Mouse (Mus musculus) embryo, embryonic 11.5 days (tissue): ENCODE data around the gene Kif1a.

ENCODE experiments used
- DNase-seq: peaks from one replicate; pipeline ENCODE4 v3.0.0-alpha.2; 2012; ENCODE audit warnings: low read depth, low spot score

The Kif1a gene

DNA sequence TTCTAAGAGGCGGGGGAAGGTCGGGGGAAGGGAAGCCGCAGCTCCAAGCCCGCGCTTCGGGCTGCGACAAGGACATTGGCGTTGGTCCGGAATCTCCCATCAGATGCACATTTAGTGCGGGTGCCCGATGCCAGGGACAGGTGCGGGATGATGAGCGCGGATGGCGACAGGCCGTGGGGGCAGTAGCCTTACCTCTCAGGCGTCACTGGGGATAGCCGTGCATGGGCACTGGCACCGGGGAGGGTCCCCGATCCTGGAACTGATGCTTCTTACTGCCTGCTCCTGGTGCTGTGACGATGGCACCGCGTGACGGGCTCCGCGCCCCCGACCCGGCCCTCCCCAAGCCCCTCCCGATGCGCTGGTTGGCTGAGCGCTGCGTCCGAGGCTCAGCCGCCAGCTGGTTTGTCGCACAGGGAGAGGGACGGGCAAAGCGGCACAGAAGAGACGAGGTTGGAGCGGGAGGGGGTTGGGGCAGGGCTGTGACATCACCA lies at the start of gene Kif1a:
Gene Kif1a (minus strand): TSS at position 381 of the 491 bp plus-strand sequence.
- DNase-seq = peak; percentile 47

DNA sequence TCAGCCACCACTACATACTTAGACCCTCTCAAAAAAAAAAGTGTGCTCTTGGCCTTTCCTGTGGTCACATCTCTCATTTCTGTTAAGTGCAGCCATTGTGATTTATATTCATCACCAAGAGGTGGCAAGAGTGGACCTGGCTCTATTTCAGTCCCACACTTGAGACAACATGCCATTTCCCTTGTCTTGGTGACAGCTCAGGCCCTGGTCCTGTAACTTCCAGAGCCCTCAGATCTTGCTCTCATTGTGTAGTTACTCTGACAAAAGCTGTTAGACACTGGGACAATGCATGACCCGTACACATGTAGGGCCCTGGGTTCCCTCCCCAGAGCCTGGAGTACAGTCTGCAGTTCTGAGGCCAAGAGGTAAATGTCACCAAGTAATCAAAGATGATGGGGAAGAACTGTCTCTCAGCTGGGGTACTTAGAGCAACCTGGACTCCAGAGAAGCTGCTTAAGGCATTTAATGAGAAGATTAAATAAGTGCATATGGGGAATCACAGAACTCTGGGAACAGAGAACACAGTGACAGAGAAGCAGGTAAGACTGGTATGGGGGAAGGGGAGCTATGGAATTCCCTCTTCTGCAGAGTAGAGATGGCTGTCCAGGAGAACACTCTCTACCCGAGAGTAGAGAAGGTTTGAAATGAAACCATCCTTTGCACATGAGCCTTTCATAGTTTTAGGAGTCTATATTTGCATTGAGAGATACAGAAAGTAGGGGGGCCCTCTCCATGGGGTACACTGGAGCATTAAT lies 49.3 kb upstream of the Kif1a start:
- no peak for DNase-seq

DNA sequence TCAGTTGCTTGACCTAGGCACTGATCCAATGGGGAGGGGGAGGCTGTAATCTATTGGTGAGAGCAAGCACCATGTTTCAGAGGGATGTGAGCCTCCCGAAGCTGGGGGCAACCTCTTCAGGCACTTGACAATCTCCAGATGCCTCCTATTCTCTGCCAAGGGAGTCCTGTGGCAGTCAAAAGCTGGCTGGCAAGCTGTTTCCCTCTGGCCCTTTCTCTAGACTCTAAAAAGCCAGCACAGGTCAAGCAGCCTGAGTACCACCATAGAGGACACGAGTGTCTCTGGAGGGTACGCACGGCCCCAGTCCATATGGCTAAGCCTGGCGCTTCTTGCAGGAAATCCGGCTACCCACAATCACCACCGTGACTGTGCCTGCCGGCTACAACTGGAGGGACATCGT lies 42.4 kb upstream of the Kif1a start:
- DNase-seq = no peak

DNA sequence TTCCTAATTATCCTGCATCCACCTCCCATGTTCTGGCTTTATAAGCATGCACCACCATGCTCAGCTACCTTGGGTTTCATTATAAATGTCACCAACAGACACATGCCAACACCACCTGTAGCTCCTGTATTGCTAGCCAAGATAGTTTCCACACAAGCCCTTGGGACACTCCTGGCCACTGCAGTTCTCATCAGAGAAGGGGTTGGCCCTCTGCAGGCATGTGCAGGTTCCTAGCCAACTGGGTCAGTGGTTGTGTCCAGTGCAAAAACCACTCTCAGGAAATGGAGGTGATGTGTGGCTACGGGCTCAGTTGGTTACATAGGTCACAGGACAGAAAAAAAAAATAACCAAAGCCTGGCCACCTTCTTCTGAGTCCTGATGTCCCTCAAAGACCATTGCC lies 41.1 kb upstream of the Kif1a start:
- no peak for DNase-seq

DNA sequence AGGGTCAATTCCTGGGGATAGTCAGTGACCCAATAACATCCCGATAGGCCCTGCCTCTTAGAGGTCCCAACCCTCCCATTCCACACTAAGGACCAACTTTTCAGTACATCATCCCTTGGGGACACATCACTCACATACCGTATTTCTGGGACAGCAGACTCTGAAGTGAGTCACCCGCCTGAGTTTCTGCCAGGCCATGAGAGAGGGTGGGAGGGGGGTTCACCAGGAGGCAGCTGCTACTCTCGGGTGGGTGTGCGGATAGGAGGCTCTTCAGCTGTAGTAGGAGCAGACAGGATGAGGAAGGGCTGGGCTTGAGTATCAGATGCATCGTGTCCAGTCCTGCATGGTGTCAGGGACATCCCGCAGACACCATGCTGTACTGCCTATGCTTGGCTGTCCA lies 38.0 kb upstream of the Kif1a start:
- DNase-seq = no peak

DNA sequence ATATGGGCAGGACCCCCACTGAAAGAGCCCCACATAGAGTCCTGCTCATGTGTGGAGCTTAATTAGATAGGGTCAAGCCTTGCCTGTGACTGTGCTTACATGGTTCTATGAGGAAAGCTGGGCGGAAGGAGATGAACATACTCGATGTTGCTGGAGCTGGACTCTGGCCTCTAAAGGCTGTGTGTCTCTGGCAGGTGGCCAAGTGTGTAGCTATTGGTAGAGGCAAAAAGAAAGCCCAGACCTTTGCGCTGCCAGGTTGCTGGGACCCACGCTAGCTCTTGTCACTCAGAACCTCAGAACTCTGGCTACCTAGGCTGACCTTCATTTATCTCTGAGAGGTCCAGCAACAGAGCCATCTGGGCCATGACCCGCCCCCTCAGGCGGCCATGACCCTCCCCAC lies 36.8 kb upstream of the Kif1a start:
- no peak for DNase-seq

DNA sequence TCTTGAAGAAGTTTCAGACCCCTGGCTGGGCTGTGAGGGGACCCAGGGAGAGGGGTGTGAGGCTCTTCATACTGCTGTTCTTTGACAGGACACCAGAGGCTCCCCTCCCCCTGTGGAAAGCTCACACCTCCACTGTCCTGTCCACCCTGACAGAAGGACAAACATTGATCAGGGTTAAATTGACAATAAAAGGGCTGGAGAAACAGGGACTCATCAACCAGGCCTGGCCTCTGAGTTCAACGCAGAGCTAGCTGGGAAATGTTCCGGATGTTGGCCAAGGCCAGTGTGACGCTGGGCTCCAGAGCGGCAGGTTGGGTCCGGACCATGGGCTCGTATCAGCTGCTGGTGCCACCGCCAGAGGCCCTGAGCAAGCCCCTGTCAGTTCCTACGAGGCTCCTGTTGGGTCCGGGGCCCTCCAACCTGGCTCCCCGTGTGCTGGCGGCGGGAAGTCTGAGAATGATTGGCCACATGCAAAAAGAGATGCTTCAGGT lies 33.3 kb upstream of the Kif1a start, which contains the start of gene Agxt:
Gene Agxt (plus strand): TSS at position 205 of the 491 bp plus-strand sequence.
- DNase-seq = no peak

DNA sequence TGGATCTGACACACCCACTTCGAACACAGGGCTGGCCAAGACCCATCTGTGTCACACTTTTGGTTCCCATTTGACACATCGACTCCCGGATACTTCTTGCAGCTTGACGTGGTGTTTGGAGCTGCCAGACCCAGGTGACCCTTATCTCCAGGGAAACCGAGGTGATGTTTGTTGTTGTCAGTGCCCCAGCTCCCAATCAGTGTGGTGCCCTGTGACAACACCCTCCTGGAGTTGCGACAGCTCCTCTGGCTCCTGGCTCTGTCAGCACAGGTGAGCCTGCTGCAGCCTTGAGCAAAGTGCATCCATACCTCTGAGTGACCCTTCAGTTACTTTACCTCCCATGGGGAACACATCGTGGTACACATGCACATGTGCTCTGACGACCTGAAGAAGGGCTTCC lies 30.9 kb upstream of the Kif1a start:
- DNase-seq = no peak

DNA sequence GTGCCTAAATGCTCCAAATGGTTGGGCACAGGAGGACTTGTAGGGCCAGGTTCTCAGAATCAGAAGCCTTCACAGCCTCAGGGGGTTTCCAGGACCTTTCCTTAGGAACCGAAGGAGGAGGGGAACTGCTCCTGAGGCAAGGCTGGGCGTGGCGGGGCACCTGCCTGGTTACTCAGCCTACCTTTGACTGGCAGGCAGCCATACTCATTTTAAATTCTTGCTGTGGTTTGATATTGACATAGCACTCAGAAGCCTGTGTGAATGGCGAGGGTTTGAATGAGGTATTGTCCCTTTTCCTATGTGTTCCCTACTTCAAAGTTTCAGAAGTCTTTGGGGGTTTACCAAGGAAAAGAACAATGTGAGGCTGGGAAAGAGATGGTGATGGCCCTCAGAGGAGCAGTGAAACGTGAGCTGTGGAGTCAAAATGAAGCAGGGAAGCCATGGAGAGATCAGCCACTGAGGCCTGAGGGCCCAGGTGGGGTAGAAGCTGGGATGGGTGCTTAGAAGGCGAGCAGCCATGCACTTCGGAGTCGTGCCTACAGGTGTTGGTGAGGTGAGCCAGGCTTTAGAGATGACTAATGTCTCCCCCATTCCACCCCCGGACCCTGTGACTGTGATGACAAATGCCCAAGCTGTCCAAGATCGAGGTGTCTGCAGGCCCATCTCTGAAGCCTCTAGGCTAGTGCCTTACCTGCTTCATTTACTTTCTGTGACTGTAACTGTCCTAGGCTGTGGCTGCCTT lies 28.7 kb upstream of the Kif1a start:
- DNase-seq = no peak

DNA sequence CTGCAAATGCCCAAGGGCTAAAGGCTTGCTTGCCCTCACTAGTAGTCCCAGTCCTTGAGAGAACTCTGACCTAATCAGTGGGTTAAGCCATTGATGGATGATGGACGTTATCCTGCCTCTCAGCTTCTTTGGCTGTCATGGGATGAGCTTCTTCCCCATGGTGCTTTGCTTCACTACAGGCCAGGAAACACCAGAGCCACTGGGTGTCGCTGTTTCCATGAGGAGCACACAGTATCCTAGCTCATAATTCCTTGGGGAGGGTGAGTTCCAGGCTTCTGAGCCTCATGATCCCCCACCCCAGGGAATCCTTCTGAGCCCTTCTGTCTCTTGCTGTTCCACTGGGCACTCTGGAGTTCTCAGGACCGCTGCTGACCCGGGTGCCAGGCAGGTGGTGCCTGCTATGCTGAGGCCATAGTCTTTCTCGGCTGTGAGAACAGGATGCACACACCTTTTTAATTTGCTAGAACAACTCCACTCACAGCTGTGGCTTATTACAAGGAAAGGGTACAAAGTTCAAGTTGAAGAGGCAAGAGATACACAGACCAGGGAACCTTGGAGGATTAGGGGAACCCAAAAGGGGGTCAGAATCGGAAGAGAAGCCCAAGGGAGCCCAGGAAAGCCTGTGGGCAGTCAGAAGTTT lies 27.1 kb upstream of the Kif1a start:
- DNase-seq = peak; percentile 35

DNA sequence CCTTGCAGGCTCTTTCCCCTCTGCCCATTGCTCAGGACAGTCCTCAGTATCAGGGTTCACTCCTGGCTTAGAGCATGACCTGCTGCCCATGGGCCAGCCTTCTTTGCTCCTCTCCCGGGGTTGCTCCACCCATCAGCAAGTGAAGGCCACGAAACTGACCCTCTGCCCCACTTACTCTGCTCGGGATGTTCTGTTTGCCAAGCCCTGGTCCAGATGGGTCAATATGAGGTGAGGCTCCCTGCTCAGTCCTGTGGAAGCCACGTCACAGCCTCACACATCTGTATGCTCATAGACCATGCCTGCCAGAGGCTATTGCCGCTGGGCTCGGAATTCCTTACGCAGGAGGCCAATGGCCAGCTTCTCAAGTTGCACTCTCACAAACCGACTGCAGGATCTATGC lies 26.5 kb upstream of the Kif1a start:
- no peak for DNase-seq

DNA sequence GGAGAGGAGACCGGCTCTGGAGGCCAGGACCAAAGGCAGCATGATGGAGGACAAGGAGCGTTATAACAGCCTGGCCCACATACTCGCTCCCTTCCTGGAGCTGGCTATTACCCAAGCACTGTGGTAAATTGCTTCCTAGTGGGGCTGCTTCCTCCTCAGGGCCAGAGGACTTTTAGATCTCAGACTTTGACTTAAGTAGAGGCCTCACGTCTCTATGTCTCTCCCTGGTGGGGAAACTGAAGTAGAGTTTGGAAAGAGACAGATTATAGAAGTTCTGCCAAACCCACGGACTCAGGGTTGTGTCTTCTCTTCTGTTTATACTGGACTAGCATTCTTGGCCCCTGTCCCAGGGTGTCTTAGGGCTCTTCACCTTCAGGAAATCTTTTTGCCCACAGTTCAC lies 23.5 kb upstream of the Kif1a start:
- DNase-seq = no peak

DNA sequence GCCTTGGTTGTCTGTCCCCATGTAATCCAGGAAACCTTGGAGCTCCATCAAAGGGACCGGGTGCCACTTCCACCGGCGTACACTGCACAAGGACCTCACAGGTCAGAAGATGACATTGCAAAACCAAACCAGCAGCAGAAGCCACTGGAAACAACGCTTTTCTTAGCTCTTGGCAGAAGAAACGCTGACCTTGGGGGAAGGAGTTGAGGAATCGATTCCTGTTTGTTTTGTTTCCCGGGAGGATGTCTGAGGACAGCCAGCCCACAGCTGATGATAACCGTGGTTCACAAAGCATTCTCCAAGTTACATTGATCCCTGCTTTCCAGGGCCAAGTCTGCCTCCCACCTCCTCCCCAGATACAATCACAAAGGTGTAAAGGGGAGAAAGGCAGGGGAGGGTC lies 22.3 kb upstream of the Kif1a start:
- no peak for DNase-seq

DNA sequence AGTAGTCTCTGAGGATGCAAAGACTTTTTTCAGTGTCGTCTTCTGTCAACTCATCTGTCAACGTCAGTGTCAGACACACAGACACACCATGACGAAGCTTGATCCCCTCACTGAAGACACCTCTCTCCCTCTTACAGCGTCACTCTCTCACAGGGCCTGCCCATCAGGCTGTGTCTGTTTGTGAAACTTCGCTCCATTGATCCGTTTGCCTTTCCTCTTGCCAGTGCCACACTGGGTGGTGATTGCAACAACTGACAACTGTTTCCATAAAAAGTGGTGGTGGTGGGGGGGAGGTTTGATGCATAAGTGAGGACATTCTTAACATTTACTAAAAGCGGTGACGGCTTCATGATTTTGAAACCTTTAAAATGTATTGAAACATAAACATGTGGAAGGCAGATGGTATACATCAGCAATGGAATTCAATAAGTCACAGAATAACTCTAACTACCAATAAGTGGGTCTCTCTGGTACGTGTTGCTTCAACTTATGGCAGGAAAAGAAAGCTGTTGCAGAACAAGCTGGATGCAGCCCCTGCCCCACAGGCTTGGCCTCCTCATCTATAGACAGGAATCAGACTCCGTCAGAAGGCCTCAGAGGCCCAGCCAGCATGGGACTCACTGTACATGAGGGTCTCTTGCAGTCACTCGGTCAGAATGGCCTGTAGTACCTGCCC lies 21.6 kb upstream of the Kif1a start:
- DNase-seq = no peak

DNA sequence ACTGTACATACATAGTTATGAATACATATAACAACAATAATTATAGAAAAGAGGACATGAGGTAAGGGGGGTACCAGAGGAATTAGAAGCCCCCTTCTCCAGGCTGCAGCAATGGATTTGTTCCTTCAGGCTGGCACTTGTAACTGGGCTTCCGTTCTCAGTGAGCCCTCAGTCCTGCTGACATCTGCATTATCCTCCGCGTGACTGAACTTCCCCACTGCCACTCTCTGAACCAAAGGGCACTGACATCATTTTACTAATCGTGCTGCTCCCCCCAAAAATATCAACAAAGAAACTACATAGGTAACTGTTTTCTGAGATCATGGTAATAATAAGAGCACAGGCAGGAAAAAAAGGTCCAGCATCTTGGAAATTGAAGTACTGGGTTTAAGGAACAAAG lies 17.1 kb upstream of the Kif1a start:
- no peak for DNase-seq

DNA sequence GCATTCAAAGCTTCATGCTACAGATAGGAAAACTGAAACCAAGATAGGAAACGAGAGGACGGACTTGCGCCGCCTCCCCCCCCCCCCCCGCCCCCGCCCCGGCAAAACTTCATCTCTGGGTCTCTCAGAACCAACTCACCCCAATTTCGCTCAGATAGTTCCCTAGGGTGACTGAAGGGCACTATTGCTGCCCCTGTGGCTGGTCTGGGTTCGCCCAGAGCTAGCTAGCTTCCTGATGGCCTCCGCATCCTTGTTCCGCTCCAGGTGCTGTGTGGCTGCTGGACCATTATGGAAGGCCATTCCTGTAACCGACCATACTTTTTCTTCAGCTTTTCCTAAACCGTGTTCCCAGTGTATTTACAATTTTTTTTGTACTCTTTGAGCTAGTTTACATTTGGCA lies 13.7 kb upstream of the Kif1a start:
- no peak for DNase-seq

DNA sequence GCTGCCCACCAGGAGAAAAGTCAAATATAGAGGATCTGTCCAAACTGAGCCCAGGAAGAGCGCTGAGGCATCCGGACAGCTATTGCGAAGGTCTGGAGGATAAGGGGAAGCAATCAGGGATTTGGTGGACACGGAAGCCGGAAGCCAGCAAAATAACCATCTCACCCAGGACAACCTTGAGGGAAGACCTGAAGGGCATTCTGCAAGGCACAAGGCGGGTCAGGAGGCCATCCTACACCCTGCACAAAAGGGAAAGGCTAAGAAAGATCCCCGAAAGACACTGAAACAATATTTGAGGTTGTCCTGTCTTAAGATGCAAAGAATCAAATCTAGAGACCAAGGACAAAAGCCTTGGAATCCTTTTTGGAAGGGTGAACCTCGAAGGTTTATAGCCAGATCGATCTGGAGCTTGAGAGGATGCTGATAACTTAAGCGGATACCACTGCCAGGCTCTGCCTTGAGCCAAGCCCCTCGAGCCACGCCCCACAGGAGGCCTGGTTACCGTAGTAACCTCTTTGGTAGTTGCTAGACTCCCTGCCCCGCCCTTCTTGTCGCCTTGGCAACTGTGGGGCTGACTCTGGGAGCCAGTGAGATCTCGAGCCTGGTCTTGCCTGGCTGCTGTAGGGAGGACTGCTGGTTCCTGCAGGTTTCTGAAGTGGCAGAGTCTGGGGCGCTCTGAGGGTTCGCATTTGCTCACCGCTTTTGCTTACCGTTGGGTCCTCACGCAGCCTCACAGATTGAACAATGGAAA lies 13.1 kb upstream of the Kif1a start:
- peak; percentile 84 for DNase-seq

DNA sequence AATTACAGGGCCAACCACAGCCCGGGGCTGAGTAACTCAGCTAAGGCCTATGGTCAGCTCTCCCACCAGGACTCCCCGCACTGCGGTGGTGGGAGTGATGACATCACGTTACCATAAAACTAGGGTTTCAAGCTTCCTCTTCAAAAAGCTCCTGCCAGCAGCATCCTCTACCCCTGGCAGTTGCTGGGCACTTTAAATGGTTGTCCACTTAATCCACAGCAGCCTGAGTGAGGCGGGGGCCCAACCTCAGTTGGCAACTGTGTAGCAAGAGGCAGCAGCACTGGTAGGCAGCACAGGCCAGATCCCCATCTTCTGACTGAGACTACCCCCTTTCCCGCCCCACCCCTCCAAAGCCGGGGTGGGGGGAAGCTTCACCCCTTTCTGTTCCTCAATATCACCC lies 949 bp upstream of the Kif1a start:
- DNase-seq = no peak

DNA sequence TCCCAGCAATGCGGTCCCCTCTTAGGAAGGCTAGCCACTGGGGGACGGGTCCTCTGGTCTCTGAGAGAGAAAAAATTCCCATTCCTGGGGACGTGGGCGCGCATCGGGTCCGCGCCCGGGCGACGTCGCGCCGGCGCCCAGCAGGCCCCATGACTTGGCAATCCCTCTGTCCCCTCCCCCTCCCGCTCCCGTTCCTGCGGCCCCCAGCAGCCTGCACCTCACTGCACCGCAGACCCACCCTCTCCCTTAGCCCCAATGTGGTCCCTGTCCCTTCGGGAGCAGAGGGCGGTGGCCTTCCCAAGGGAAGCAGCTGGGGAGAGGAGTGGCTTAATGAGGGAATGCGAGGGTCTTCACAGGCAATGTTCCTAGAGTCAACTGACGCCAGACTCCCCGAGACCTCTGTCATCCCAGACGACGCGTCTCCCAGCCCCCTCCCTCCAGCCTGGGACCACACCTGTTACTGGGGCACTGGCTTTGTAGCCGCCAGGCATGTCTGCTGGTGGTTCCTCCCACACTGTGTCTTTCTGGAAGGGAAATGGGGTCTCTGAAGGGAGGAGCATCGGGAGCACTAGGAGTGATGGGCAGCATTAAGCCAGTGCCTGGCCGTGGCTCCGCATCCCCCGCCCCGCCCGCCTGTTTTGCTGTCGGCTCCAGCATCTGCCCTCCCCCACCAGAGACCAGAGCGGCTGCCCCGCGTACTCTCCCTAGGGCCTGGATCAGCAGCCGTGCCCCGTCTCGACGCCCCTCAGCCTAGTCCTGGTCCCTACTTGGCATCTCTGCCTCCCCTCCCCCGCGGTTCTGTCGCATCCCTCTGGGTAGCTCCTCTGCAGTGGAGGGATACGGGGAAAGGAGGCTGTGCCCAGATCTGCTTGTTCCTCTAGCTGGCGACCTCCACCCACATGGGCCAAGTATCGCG lies 917 bp downstream of the Kif1a start:
- DNase-seq = no peak

DNA sequence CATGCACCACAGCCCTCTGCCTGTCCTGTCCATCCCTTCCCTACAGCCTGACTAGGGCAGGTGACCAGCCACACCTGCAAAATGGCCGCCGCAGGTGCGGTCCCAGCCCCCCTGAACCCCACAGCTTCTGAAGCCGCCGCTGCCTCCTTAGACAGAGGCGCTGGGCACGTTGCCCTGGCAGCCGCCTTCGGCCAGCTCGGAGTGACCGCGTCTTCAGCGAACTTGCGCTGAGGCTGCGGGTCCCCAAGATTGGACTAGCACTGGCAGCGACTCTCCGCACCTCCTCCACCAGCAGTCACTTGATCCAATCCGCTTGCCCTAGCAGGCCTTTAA lies 1.5 kb downstream of the Kif1a start:
- no peak for DNase-seq
